Mouse (Mus musculus): Measurements from ENCODE around the gene Auts2. TPM values are rescaled to one million over a fixed set of nuclear protein-coding genes. Genes with fewer than 3 reads are reported as not detected.
A peak's percentile ranks its signal among the peaks of the same experiment; 100 is the strongest.

Auts2 gene
- polyA plus RNA-seq, 1 experiment from 2014 or later = 34.5 TPM

DNA sequence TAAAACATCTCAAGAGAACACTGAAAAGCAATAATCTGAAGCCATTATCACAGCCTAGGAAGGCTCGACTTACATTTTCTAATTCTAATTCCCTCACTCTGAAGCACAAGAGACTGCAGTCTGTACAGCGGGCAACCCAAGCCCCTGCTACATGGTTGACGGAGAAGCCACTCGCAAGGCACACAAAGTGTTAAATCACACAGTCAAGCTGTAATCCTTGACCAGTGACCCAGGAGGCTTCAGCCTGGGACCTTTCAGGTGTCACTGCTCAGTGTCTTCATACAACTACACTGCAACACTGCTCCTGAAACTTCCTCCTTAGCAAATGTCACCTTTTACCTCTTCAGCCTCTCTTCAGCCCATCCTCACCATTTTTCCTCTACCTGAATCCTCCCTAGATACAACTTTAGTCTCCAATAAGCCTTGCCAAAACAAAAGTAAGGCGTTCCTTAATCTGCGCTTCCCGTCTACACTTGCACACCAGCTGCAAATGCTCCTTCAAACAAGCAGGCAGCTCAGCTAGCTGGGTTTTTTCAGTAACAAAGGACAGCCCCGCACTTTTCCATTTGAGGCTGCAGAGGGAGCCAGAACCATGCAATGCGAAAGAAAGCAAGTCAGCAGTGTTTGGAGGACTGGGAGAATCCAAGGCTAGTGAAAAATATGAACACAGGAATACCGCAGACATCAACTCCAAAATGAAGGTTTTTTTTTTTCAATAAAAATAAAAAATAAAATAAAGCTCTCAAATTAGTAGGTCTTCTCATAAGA lies 311.7 kb downstream of the Auts2 start:
- H3K4me2 ChIP-seq (ENCODE audit: low read length) = no peak overlapping the region
- no peaks in the 10 kb centered on the region for H3K27me3 ChIP-seq (replicated peaks; ENCODE audit: control insufficient read depth, insufficient read depth, low read length)
- H3K9ac ChIP-seq (ENCODE audit: low read length) = peak overlapping the region; percentile 42
- peaks cover 25% of the 10 kb centered on the region for H3K4me1 ChIP-seq (ENCODE audit: control insufficient read depth, insufficient read depth, low read length)
- H3K36me3 ChIP-seq (ENCODE audit: control insufficient read depth, insufficient read depth, low read length) = no peaks in the 10 kb centered on the region
- no peak overlapping the region for H3K4me3 ChIP-seq (ENCODE audit: low read depth, low read length)
- ATAC-seq = peak; percentile 66
- peak; percentile 93 for DNase-seq (ENCODE audit: low spot score)
- 23% methylated on average over 10 of the region's 10 CpGs for WGBS
- no peak overlapping the region for H3K27ac ChIP-seq (ENCODE audit: low read depth, low read length)
- no peaks in the 10 kb centered on the region for H3K9me3 ChIP-seq (replicated peaks; ENCODE audit: control insufficient read depth, low read length)

GRCm38 (mm10) chr5:132229644-132230357 lies 313.3 kb downstream of the Auts2 start:
- H3K4me2 ChIP-seq (ENCODE audit: low read length) = peak overlapping the region; percentile 35
- H3K36me3 ChIP-seq (ENCODE audit: control insufficient read depth, insufficient read depth, low read length) = no peaks in the 10 kb centered on the region
- H3K4me3 ChIP-seq (ENCODE audit: low read depth, low read length) = no peak overlapping the region
- DNase-seq (ENCODE audit: low spot score) (peak; percentile 91), ATAC-seq (peak; percentile 87)
- no peaks in the 10 kb centered on the region for H3K9me3 ChIP-seq (replicated peaks; ENCODE audit: control insufficient read depth, low read length)
- H3K9ac ChIP-seq (ENCODE audit: low read length) = peak overlapping the region; percentile 10; the same call in 1 of the 2 replicates
- WGBS = 2% methylated on average over 8 of the region's 8 CpGs
- H3K27me3 ChIP-seq (replicated peaks; ENCODE audit: control insufficient read depth, insufficient read depth, low read length) = no peaks in the 10 kb centered on the region
- H3K4me1 ChIP-seq (ENCODE audit: control insufficient read depth, insufficient read depth, low read length) = peaks cover 25% of the 10 kb centered on the region
- peak overlapping the region; percentile 63 for H3K27ac ChIP-seq (ENCODE audit: low read depth, low read length)

DNA sequence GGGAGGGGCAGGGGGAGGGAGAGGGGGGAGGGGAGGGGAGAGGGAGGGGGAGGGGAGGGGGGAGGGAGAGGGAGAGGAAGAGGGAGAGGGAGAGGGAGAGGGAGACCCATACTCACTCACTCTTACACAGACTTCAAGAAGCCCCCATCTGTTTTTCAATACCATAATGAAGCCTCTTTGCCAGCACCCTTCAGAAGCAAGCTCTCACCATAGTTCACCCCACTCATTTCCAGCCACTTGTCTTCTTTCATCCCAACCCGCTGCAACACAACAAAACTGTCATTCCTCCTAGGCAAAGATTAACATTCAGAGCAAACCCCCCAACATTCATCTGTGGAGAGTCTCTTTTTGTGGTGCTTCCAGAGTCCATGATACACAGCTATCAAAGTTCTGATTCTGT lies 314.1 kb downstream of the Auts2 start:
- peak overlapping the region; percentile 63; the same call in 1 of the 2 replicates for H3K27ac ChIP-seq (ENCODE audit: low read depth, low read length)
- peak overlapping the region; percentile 35; the same call in 1 of the 2 replicates for H3K4me2 ChIP-seq (ENCODE audit: low read length)
- WGBS = 17% methylated on average over 1 of the region's 1 CpGs
- no peaks in the 10 kb centered on the region for H3K36me3 ChIP-seq (ENCODE audit: control insufficient read depth, insufficient read depth, low read length)
- H3K4me3 ChIP-seq (ENCODE audit: low read depth, low read length) = no peak overlapping the region
- ATAC-seq (peak; percentile 43; the same call in 1 of the 2 replicates), DNase-seq (ENCODE audit: low spot score) (peak; percentile 73)
- H3K9me3 ChIP-seq (replicated peaks; ENCODE audit: control insufficient read depth, low read length) = no peaks in the 10 kb centered on the region
- H3K9ac ChIP-seq (ENCODE audit: low read length) = no peak overlapping the region; the same call in 1 of the 2 replicates
- H3K4me1 ChIP-seq (ENCODE audit: control insufficient read depth, insufficient read depth, low read length) = peaks cover 25% of the 10 kb centered on the region
- H3K27me3 ChIP-seq (replicated peaks; ENCODE audit: control insufficient read depth, insufficient read depth, low read length) = no peaks in the 10 kb centered on the region

GRCm38 (mm10) chr5:132220376-132220930 lies 322.7 kb downstream of the Auts2 start:
- Histone ChIP-seq H3K4me3 (ENCODE audit: low read depth, low read length) (no peak overlapping the region), H3K9me3 (replicated peaks; ENCODE audit: control insufficient read depth, low read length) (no peaks in the 10 kb centered on the region), H3K9ac (ENCODE audit: low read length) (no peak overlapping the region), H3K4me2 (ENCODE audit: low read length) (no peak overlapping the region), H3K27me3 (replicated peaks; ENCODE audit: control insufficient read depth, insufficient read depth, low read length) (no peaks in the 10 kb centered on the region), H3K27ac (ENCODE audit: low read depth, low read length) (no peak overlapping the region), H3K4me1 (ENCODE audit: control insufficient read depth, insufficient read depth, low read length) (peaks cover 15% of the 10 kb centered on the region), H3K36me3 (ENCODE audit: control insufficient read depth, insufficient read depth, low read length) (no peaks in the 10 kb centered on the region)
- DNase-seq (ENCODE audit: low spot score) (peak; percentile 72), ATAC-seq (peak; percentile 40; the same call in 1 of the 2 replicates)
- WGBS = 69% methylated on average over 12 of the region's 12 CpGs

DNA sequence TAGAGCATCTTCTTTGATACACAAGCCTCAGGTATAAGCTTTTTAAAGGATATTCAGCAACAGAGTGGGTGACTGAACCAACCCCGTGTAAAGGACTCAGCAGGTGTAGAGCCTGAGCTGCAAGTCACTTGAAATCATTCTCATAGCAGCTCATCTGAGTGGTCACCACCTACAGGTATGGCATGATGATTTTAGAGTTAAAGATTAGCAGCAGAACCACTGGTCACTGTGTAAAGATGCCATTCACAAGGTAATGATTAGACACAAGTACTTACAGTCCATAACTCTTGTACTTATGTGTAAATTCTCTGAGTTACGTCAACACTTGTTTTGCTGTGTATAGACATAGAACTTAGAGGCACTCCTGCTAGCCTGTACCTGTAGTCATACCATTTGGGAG lies 327.0 kb downstream of the Auts2 start:
- peaks cover 13% of the 10 kb centered on the region for H3K4me1 ChIP-seq (ENCODE audit: control insufficient read depth, insufficient read depth, low read length)
- no peak overlapping the region for H3K4me3 ChIP-seq (ENCODE audit: low read depth, low read length)
- no peak overlapping the region for H3K27ac ChIP-seq (ENCODE audit: low read depth, low read length)
- no peaks in the 10 kb centered on the region for H3K9me3 ChIP-seq (replicated peaks; ENCODE audit: control insufficient read depth, low read length)
- no peaks in the 10 kb centered on the region for H3K36me3 ChIP-seq (ENCODE audit: control insufficient read depth, insufficient read depth, low read length)
- no peak for DNase-seq (ENCODE audit: low spot score)
- WGBS = 91% methylated on average over 2 of the region's 2 CpGs
- H3K9ac ChIP-seq (ENCODE audit: low read length) = no peak overlapping the region
- no peaks in the 10 kb centered on the region for H3K27me3 ChIP-seq (replicated peaks; ENCODE audit: control insufficient read depth, insufficient read depth, low read length)
- ATAC-seq = no peak
- H3K4me2 ChIP-seq (ENCODE audit: low read length) = no peak overlapping the region

- H3K4me1 ChIP-seq (ENCODE audit: control insufficient read depth, insufficient read depth, low read length) = peaks cover 3% of the 10 kb centered on the region; the same call in 1 of the 2 replicates
- no peaks in the 10 kb centered on the region for H3K36me3 ChIP-seq (ENCODE audit: control insufficient read depth, insufficient read depth, low read length)
- WGBS = 73% methylated on average over 2 of the region's 2 CpGs
- no peak for ATAC-seq
- no peak overlapping the region for H3K9ac ChIP-seq (ENCODE audit: low read length)
- no peaks in the 10 kb centered on the region for H3K27me3 ChIP-seq (replicated peaks; ENCODE audit: control insufficient read depth, insufficient read depth, low read length)
- no peaks in the 10 kb centered on the region for H3K9me3 ChIP-seq (replicated peaks; ENCODE audit: control insufficient read depth, low read length)
- no peak for DNase-seq (ENCODE audit: low spot score)
- H3K4me2 ChIP-seq (ENCODE audit: low read length) = no peak overlapping the region
- H3K27ac ChIP-seq (ENCODE audit: low read depth, low read length) = no peak overlapping the region
- no peak overlapping the region for H3K4me3 ChIP-seq (ENCODE audit: low read depth, low read length)
Observed at GRCm38 (mm10) chr5:132212446-132212845, 330.7 kb downstream of the Auts2 start.

DNA sequence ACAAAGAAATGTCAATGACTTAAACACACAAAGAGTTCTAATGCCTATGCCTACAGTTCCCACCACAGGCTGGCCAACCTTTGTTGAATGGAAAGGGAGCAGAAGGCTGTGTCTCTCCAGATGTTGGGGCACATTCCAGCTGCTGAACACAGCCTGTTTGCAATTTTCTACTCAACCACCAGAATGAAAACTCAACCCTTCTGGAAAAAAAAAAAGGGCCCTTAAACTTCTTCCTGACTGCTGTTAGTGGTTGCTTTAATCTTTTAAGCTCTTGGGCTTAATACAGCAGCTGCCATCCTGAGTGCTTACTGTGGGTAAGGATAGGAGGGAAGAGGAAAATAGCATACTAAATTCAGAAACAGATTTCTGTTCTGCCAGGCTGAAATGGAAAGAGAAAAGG lies 333.4 kb downstream of the Auts2 start:
- Histone ChIP-seq H3K9ac (ENCODE audit: low read length) (no peak overlapping the region), H3K36me3 (ENCODE audit: control insufficient read depth, insufficient read depth, low read length) (no peaks in the 10 kb centered on the region)
- ATAC-seq = no peak

DNA sequence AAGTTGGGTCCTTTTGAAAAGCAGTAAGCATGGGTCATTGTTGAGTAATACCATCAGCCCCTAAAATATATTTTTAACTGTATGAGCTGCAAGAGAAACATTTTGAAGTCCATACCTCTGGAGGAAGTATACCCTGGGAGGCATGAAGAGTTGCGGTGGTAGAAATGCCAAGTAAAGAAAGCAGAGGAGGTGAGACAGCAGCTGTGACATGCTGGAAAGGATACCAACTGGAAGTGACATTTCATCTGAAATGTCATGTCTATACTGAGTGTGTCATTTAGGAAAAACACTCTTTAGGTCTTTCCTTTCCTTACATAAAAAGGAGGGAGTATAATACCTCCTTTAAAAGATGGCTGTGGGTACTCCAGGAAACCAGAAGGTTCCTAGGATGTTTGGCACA lies 336.9 kb downstream of the Auts2 start:
- WGBS = 93% methylated on average over 1 of the region's 1 CpGs
- Histone ChIP-seq H3K27me3 (replicated peaks; ENCODE audit: control insufficient read depth, insufficient read depth, low read length) (no peaks in the 10 kb centered on the region), H3K4me2 (ENCODE audit: low read length) (no peak overlapping the region), H3K9ac (ENCODE audit: low read length) (no peak overlapping the region), H3K4me1 (ENCODE audit: control insufficient read depth, insufficient read depth, low read length) (peaks cover 16% of the 10 kb centered on the region), H3K9me3 (replicated peaks; ENCODE audit: control insufficient read depth, low read length) (no peaks in the 10 kb centered on the region), H3K36me3 (ENCODE audit: control insufficient read depth, insufficient read depth, low read length) (no peaks in the 10 kb centered on the region), H3K4me3 (ENCODE audit: low read depth, low read length) (no peak overlapping the region), H3K27ac (ENCODE audit: low read depth, low read length) (no peak overlapping the region)
- no peak for ATAC-seq
- DNase-seq (ENCODE audit: low spot score) = no peak

More for the DNA sequence above, 333.4 kb downstream of the Auts2 start:
- no peak overlapping the region for H3K4me3 ChIP-seq (ENCODE audit: low read depth, low read length)
- DNase-seq (ENCODE audit: low spot score) = no peak
- H3K4me1 ChIP-seq (ENCODE audit: control insufficient read depth, insufficient read depth, low read length) = peaks cover 4% of the 10 kb centered on the region; the same call in 1 of the 2 replicates
- H3K27me3 ChIP-seq (replicated peaks; ENCODE audit: control insufficient read depth, insufficient read depth, low read length) = no peaks in the 10 kb centered on the region
- no peaks in the 10 kb centered on the region for H3K9me3 ChIP-seq (replicated peaks; ENCODE audit: control insufficient read depth, low read length)
- H3K4me2 ChIP-seq (ENCODE audit: low read length) = no peak overlapping the region
- H3K27ac ChIP-seq (ENCODE audit: low read depth, low read length) = no peak overlapping the region
